Mouse (Mus musculus) cerebellum, adult 8-10 months (tissue): ENCODE results near the gene Hdac4.
A peak's percentile ranks its signal among the peaks of the same experiment; 100 is the strongest.

Experiments
- DNase-seq: peaks from one replicate; pipeline ENCODE4 v3.0.0; 2022

Hdac4 gene

GRCm38 (mm10) chr1:92098456-92098855, 97.0 kb downstream of the Hdac4 start:
- DNase-seq, result no peak

- no peak for DNase-seq
Observed at GRCm38 (mm10) chr1:92096991-92097525, 98.4 kb downstream of the Hdac4 start.

- no peak for DNase-seq
Observed at GRCm38 (mm10) chr1:92092286-92092685, 103.2 kb downstream of the Hdac4 start.

- no peak for DNase-seq
Observed at GRCm38 (mm10) chr1:92087821-92088220, 107.7 kb downstream of the Hdac4 start.

GRCm38 (mm10) chr1:92087343-92087742, 108.2 kb downstream of the Hdac4 start:
- no peak for DNase-seq

GRCm38 (mm10) chr1:92086841-92087240, 108.7 kb downstream of the Hdac4 start:
- DNase-seq, result no peak

GRCm38 (mm10) chr1:92086277-92086813, 109.2 kb downstream of the Hdac4 start:
- DNase-seq, result no peak

- DNase-seq, result no peak
Observed at GRCm38 (mm10) chr1:92084738-92085137, 110.8 kb downstream of the Hdac4 start.

GRCm38 (mm10) chr1:92084004-92084403, 111.5 kb downstream of the Hdac4 start:
- no peak for DNase-seq

GRCm38 (mm10) chr1:92082837-92083541, 112.5 kb downstream of the Hdac4 start:
- no peak for DNase-seq

GRCm38 (mm10) chr1:92082156-92082836, 113.2 kb downstream of the Hdac4 start:
- DNase-seq, result no peak

GRCm38 (mm10) chr1:92079982-92080537, 115.4 kb downstream of the Hdac4 start:
- no peak for DNase-seq

GRCm38 (mm10) chr1:92075312-92075711, 120.2 kb downstream of the Hdac4 start:
- DNase-seq, result no peak

- DNase-seq, result no peak
Observed at GRCm38 (mm10) chr1:92074655-92075054, 120.8 kb downstream of the Hdac4 start.

- DNase-seq, result no peak
Observed at GRCm38 (mm10) chr1:92069932-92070677, 125.4 kb downstream of the Hdac4 start.

GRCm38 (mm10) chr1:92069464-92069863, 126.0 kb downstream of the Hdac4 start:
- no peak for DNase-seq

- DNase-seq, result no peak
Observed at GRCm38 (mm10) chr1:92064307-92064706, 131.2 kb downstream of the Hdac4 start.

GRCm38 (mm10) chr1:92063271-92063670, 132.2 kb downstream of the Hdac4 start:
- peak; percentile 32 for DNase-seq

- DNase-seq, result no peak
Observed at GRCm38 (mm10) chr1:92061198-92062073, 134.1 kb downstream of the Hdac4 start.

GRCm38 (mm10) chr1:92060532-92061064, 134.9 kb downstream of the Hdac4 start:
- DNase-seq, result no peak

GRCm38 (mm10) chr1:92059571-92059970, 135.9 kb downstream of the Hdac4 start:
- DNase-seq, result no peak
